Mouse (Mus musculus) granulocyte monocyte progenitor cell, adult 5-6 weeks (primary cell): Measurements from ENCODE around the gene Btg3. TPM values are rescaled to one million over a fixed set of nuclear protein-coding genes. Genes with fewer than 3 reads are reported as not detected.
A peak's percentile ranks its signal among the peaks of the same experiment; 100 is the strongest.

ENCODE experiments used
- ATAC-seq: replicated peaks from 2 replicates; pipeline ENCODE4 v1.8.0; 2016; ENCODE audit warnings: mild to moderate bottlenecking, moderate TSS enrichment, inconsistent platforms; ENCODE audit not compliant: poor library complexity, severe bottlenecking
- total RNA-seq, 2 experiments: library from RNA; stranded (forward) in 1 of 2; stranded (reverse) in 1 of 2; fragments of 200-712, 200-1000 nt in 1 of 2; fragments of >200 nt in 1 of 2; fragmentation: Nextera tagmentation in 1 of 2; gene quantifications; 2 replicates each; pipeline ENCODE4 v1.2.3; 2014 to 2017

Gene Btg3
- total RNA-seq, 2 experiments from 2014 or later: 7.9 to 27.1 TPM

GRCm38 (mm10) chr16:78347328-78347926, 29.6 kb downstream of the Btg3 start:
- ATAC-seq: no peak

GRCm38 (mm10) chr16:78346662-78347327, 30.2 kb downstream of the Btg3 start:
- no peak for ATAC-seq

- no peak for ATAC-seq
These were observed 33.2 kb downstream of the Btg3 start for GRCm38 (mm10) chr16:78343792-78344191.

- no peak for ATAC-seq
These were observed 34.2 kb downstream of the Btg3 start for GRCm38 (mm10) chr16:78342767-78343166.

GRCm38 (mm10) chr16:78341356-78341755, 35.6 kb downstream of the Btg3 start:
- no peak for ATAC-seq

- no peak for ATAC-seq
These were observed 39.8 kb downstream of the Btg3 start for GRCm38 (mm10) chr16:78337226-78337625.

GRCm38 (mm10) chr16:78327999-78328398, 49.0 kb downstream of the Btg3 start:
- ATAC-seq: no peak

- ATAC-seq: no peak
These were observed 49.4 kb downstream of the Btg3 start for GRCm38 (mm10) chr16:78327562-78327961.

- no peak for ATAC-seq
These were observed 50.8 kb downstream of the Btg3 start for GRCm38 (mm10) chr16:78325972-78326848.

- no peak for ATAC-seq
These were observed 54.9 kb downstream of the Btg3 start for GRCm38 (mm10) chr16:78322140-78322539.

GRCm38 (mm10) chr16:78321559-78321958, 55.4 kb downstream of the Btg3 start:
- no peak for ATAC-seq

- no peak for ATAC-seq
These were observed 57.3 kb downstream of the Btg3 start for GRCm38 (mm10) chr16:78319711-78320110.

- ATAC-seq: peak; percentile 29; the same call in 1 of the 2 replicates
These were observed 59.0 kb downstream of the Btg3 start for GRCm38 (mm10) chr16:78317960-78318359.

- peak; percentile 86 for ATAC-seq
These were observed 60.1 kb downstream of the Btg3 start for GRCm38 (mm10) chr16:78316849-78317248.

GRCm38 (mm10) chr16:78314026-78314425, 63.0 kb downstream of the Btg3 start:
- ATAC-seq: no peak

- ATAC-seq: no peak
These were observed 63.7 kb downstream of the Btg3 start for GRCm38 (mm10) chr16:78313135-78313887.

GRCm38 (mm10) chr16:78309258-78309657, 67.7 kb downstream of the Btg3 start:
- no peak for ATAC-seq

- no peak for ATAC-seq
These were observed 69.4 kb downstream of the Btg3 start for GRCm38 (mm10) chr16:78307476-78308192.

GRCm38 (mm10) chr16:78306606-78307005, 70.4 kb downstream of the Btg3 start:
- no peak for ATAC-seq

GRCm38 (mm10) chr16:78305606-78306100, 71.3 kb downstream of the Btg3 start:
- no peak for ATAC-seq
